Mouse (Mus musculus): ENCODE results near the gene Foxn2.

GRCm38 (mm10) chr17:88477699-88478098, 37.2 kb downstream of the Foxn2 start:
- TF ChIP-seq CTCF (IDR thresholded peaks at IDR 0.05; ENCODE audit: control insufficient read depth, insufficient read depth, insufficient read length) = no peak
- TF ChIP-seq MYOD1 (IDR thresholded peaks at IDR 0.05; ENCODE audit: control insufficient read depth, insufficient read length, low read depth) = no peak
- no peak for TF ChIP-seq USF1 (IDR thresholded peaks at IDR 0.05; ENCODE audit: low read depth)
- TF ChIP-seq FOSL1 (IDR thresholded peaks at IDR 0.05; ENCODE audit: insufficient read depth, low read length, poor library complexity, severe bottlenecking) = no peak
- TF ChIP-seq MYOG (IDR thresholded peaks at IDR 0.05; ENCODE audit: control insufficient read depth, extremely low read depth, insufficient read length) = no peak
- TF ChIP-seq MAX (IDR thresholded peaks at IDR 0.05) = no peak
- TF ChIP-seq CEBPB (IDR thresholded peaks at IDR 0.05; ENCODE audit: low read depth) = no peak
